ENCODE assay signal across 8 mouse cellular contexts in the genomic region with DNA sequence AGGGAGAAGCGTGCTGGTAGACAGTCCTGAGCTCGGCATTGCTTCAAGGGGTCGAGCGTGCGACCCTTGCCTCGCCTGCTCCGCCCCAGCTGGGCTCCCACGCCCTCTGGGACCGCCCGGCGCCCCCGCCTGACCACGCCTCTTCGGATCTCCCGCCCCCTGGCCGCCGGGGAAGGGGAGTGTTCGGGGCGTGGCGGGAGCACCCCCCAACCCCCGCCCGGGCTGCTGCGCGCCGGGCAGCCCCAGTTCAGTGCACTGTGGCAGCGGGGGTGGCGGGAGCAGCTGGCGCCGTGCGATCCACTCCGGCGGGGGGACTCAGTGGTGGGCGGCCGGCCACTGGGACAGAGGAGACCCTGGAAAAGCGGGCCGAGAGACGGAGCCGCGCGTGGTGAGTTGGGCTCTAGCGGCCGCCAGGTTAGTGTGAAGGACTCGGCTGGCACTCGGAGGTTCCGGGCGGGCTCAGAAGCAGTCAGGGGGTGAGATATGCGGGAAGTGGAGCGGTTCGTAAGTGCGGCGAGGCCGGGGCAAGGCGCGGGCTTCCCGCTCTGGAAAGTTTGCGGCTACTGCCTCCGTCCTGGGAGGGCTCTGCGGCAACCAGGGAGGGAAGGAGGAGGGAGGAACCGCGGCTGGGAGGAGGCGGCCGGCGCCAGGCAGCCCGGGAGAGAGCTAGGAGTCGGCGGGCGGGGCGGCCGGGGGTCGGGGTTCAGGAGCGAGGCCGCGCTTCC. TPM values are rescaled to one million over a fixed set of nuclear protein-coding genes. Genes with fewer than 3 reads are reported as not detected.
DNase-seq lines count a peak whose midpoint lies in the region; ATAC-seq and TF ChIP-seq lines count a peak whose summit lies in the region.

A gene (plus strand): TSS at position 134 of the 725 bp plus-strand sequence.

- H3K36me3 ChIP-seq in midbrain, embryonic 12.5 days: 0 out of 2 replicates have a peak, but pooled peaks cover 3% of the 10 kb centered on the region
- no peaks in the 10 kb centered on the region for H3K36me3 ChIP-seq in stomach, postnatal 0 days (ENCODE audit: control insufficient read depth, insufficient read depth, low read length)

- peaks cover 8% of the 10 kb centered on the region; the same call in 1 of the 2 replicates for H3K27me3 ChIP-seq in cerebellum, adult 2 months (ENCODE audit: control insufficient read depth, insufficient read depth, low read length)
- peaks cover 71% of the 10 kb centered on the region for H3K27me3 ChIP-seq in midbrain, embryonic 12.5 days
- H3K27me3 ChIP-seq in stomach, postnatal 0 days (ENCODE audit: control insufficient read depth, insufficient read depth, low read length): no peaks in the 10 kb centered on the region

- TF ChIP-seq CTCF in cerebellum, adult 2 months (IDR thresholded peaks at IDR 0.05; ENCODE audit: borderline replicate concordance, insufficient read depth, low read depth, low read length): no peak
- no peak for TF ChIP-seq CTCF in bone marrow, adult 2 months (IDR thresholded peaks at IDR 0.05; ENCODE audit: control insufficient read depth, insufficient read depth, low read length)
- peak; percentile 51 for TF ChIP-seq CTCF in stomach, postnatal 0 days (IDR thresholded peaks at IDR 0.05; ENCODE audit: low read depth)

- peak within 1 kb of the TSS; percentile 75 for H3K4me2 ChIP-seq in midbrain, embryonic 12.5 days (replicated peaks)
- peak within 1 kb of the TSS; percentile 99 for H3K4me2 ChIP-seq in stomach, postnatal 0 days (replicated peaks; ENCODE audit: low read depth)

- WGBS in cerebellum, adult 2 months: under 1% methylated on average over 73 of the region's 73 CpGs
- 1% methylated on average over 73 of the region's 73 CpGs for WGBS in bone marrow, adult 2 months
- WGBS in midbrain, embryonic 12.5 days: 1% methylated on average over 69 of the region's 73 CpGs
- under 1% methylated on average over 52 of the region's 73 CpGs for WGBS in stomach, postnatal 0 days

- DNase-seq in cerebellum, adult 2 months: no peak
- DNase-seq in cerebellum, adult 9-11 months: no peak
- peak; percentile 42 to 45 for DNase-seq in gastrocnemius, postnatal 36 days
- peak; percentile 47 for DNase-seq in left cerebral cortex, postnatal 4 days
- DNase-seq in stomach, postnatal 0 days (ENCODE audit: low spot score): peak; percentile 75

- H3K4me1 ChIP-seq in cerebellum, adult 2 months (ENCODE audit: control insufficient read depth, insufficient read depth, low read length): no peaks in the 10 kb centered on the region
- no peaks in the 10 kb centered on the region for H3K4me1 ChIP-seq in bone marrow, adult 2 months (ENCODE audit: control insufficient read depth, insufficient read depth, low read length)
- peaks cover 66% of the 10 kb centered on the region for H3K4me1 ChIP-seq in midbrain, embryonic 12.5 days
- no peaks in the 10 kb centered on the region for H3K4me1 ChIP-seq in stomach, postnatal 0 days (replicated peaks; ENCODE audit: control insufficient read depth, insufficient read depth)

- H3K9me3 ChIP-seq in midbrain, embryonic 12.5 days: no peaks in the 10 kb centered on the region
- no peaks in the 10 kb centered on the region for H3K9me3 ChIP-seq in stomach, postnatal 0 days (ENCODE audit: control insufficient read depth, low read length)

- ATAC-seq in inflammation-experienced regulatory T-cells, adult 6 months: peak; percentile 58
- ATAC-seq in midbrain, embryonic 12.5 days (ENCODE audit: low FRiP score, low read depth): peak; percentile 67
- peak; percentile 70 for ATAC-seq in stomach, postnatal 0 days (ENCODE audit: low FRiP score, low TSS enrichment)

- peak within 1 kb of the TSS; percentile 47 for H3K4me3 ChIP-seq in cerebellum, adult 2 months (replicated peaks; ENCODE audit: insufficient read depth, low read depth, low read length)
- peak within 1 kb of the TSS; percentile 5 for H3K4me3 ChIP-seq in bone marrow, adult 2 months (replicated peaks; ENCODE audit: control insufficient read depth, low read depth, low read length)
- H3K4me3 ChIP-seq in midbrain, embryonic 12.5 days: peak within 1 kb of the TSS; percentile 66
- H3K4me3 ChIP-seq in stomach, postnatal 0 days (ENCODE audit: low read depth, low read length): peak within 1 kb of the TSS; percentile 78

- H3K27ac ChIP-seq in cerebellum, adult 2 months (ENCODE audit: insufficient read depth, low read length): no peak within 1 kb of the TSS
- no peak within 1 kb of the TSS for H3K27ac ChIP-seq in bone marrow, adult 2 months (ENCODE audit: control insufficient read depth, insufficient read depth, low read depth, low read length, poor library complexity)
- H3K27ac ChIP-seq in midbrain, embryonic 12.5 days (replicated peaks): peak within 1 kb of the TSS; percentile 86
- H3K27ac ChIP-seq in stomach, postnatal 0 days (replicated peaks): peak within 1 kb of the TSS; percentile 85

- no peak for TF ChIP-seq EP300 in stomach, postnatal 0 days (optimal IDR thresholded peaks at IDR 0.05)

- TF ChIP-seq POLR2A in cerebellum, adult 2 months (IDR thresholded peaks at IDR 0.05; ENCODE audit: borderline replicate concordance, insufficient read depth, low read length): no peak
- no peak for TF ChIP-seq POLR2A in bone marrow, adult 2 months (IDR thresholded peaks at IDR 0.05; ENCODE audit: borderline replicate concordance, control insufficient read depth, low read depth, low read length)

- H3K9ac ChIP-seq in midbrain, embryonic 12.5 days (replicated peaks): peak within 1 kb of the TSS; percentile 78
- peak within 1 kb of the TSS; percentile 78 for H3K9ac ChIP-seq in stomach, postnatal 0 days (ENCODE audit: low read length)

- intact Hi-C loops in gastrocnemius, postnatal 36 days (cut with DNase I): no loop called here
- intact Hi-C loops in left cerebral cortex, postnatal 4 days (cut with DNase I): no loop called here

RNA-seq across cellular contexts. Expression of the gene that starts here (rescaled TPM):
- 128 and 147 TPM in 2 replicates for polyA plus RNA-seq in cerebellum, adult 2 months (2012; rRNA removed)
- 1.6 TPM in 2 replicates for polyA plus RNA-seq in bone marrow, adult 2 months (2011; ENCODE audit: insufficient read depth, insufficient read length, low replicate concordance, missing spikeins)
- total RNA-seq in gastrocnemius, postnatal 36 days (2021): 1 to 10 TPM; 3.1 to 5.0 TPM
- not detected for polyA plus RNA-seq in inflammation-experienced regulatory T-cells, adult 6 months (2017; shearing (Covaris generic))
- total RNA-seq in left cerebral cortex, postnatal 4 days (2021): 10 to 100 TPM; 59.3 to 59.7 TPM
- polyA plus RNA-seq in midbrain, embryonic 12.5 days (2016; fragmentation: Nextera tagmentation; extraction: Ambion mirVana): 66.2 and 88.3 TPM in 2 replicates
- 17.4 and 19.3 TPM in 2 replicates for polyA plus RNA-seq in stomach, postnatal 0 days (2015; fragmentation: Nextera tagmentation; extraction: Ambion mirVana)

Comparison
In these comparisons a context has a peak if more than half of its experiments do, and no peak if none do; other contexts are left out.
1. RNA of the gene that starts here (total RNA-seq): 59.3 to 59.7 TPM in left cerebral cortex, postnatal 4 days; 3.1 to 5.0 TPM in gastrocnemius, postnatal 36 days; every median in the first group is over 10 times any median in the second.
2. Peak in ATAC-seq in inflammation-experienced regulatory T-cells, adult 6 months; RNA of the gene not detected or under 1 TPM.
3. DNase-seq: peak in gastrocnemius, postnatal 36 days (2 of 2), left cerebral cortex, postnatal 4 days (single experiment) and stomach, postnatal 0 days (single experiment); none in cerebellum, adult 2 months (0 of 2) and cerebellum, adult 9-11 months (single experiment).
4. H3K27ac ChIP-seq: peak in midbrain, embryonic 12.5 days (single experiment) and stomach, postnatal 0 days (single experiment); none in cerebellum, adult 2 months (single experiment) and bone marrow, adult 2 months (single experiment).
5. H3K4me3 ChIP-seq: peak in every context shown above with its lines; median percentile 78 in stomach, postnatal 0 days; 66 in midbrain, embryonic 12.5 days; 47 in cerebellum, adult 2 months; 5 in bone marrow, adult 2 months.
6. Peak in every context shown above with its lines, with median percentiles within 50 percentile points of each other: ATAC-seq.